Mouse (Mus musculus) granulocyte monocyte progenitor cell, adult 5-6 weeks (primary cell): ENCODE measurements around the gene Cep135. TPM values are rescaled to one million over a fixed set of nuclear protein-coding genes. Genes with fewer than 3 reads are reported as not detected.

ENCODE experiments used
- ATAC-seq: replicated peaks from 2 replicates; pipeline ENCODE4 v1.8.0; 2016; ENCODE audit warnings: mild to moderate bottlenecking, moderate TSS enrichment, inconsistent platforms; ENCODE audit not compliant: poor library complexity, severe bottlenecking
- total RNA-seq, 2 experiments: library from RNA; stranded (forward) in 1 of 2; stranded (reverse) in 1 of 2; fragments of 200-712, 200-1000 nt in 1 of 2; fragments of >200 nt in 1 of 2; fragmentation: Nextera tagmentation in 1 of 2; gene quantifications; 2 replicates each; pipeline ENCODE4 v1.2.3; 2014 to 2017

Cep135 gene
- total RNA-seq, 2 experiments from 2014 or later = 5.8 to 12.5 TPM

DNA sequence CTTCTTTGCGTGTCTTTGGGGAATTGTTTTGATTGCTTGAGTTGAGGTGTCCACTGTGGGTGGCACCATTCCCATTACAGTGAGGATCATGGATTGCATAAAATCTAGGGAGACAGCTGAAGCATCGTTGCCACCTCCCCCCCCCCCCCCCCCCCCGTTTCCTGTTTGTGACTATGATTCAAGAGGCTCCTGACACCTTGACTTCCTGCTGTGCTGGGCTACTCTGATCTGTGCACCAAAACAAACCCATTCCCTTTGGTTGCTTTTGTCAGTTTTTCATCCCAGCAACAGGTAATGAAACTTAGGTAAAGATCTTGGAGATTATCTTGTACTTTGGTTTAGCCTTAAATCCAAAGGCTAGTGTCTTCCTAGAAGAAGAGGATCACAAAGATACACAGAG lies 92.5 kb downstream of the Cep135 start:
- no peak for ATAC-seq

- ATAC-seq = no peak
Measured at GRCm38 (mm10) chr5:76681895-76682656, 93.6 kb downstream of the Cep135 start.

DNA sequence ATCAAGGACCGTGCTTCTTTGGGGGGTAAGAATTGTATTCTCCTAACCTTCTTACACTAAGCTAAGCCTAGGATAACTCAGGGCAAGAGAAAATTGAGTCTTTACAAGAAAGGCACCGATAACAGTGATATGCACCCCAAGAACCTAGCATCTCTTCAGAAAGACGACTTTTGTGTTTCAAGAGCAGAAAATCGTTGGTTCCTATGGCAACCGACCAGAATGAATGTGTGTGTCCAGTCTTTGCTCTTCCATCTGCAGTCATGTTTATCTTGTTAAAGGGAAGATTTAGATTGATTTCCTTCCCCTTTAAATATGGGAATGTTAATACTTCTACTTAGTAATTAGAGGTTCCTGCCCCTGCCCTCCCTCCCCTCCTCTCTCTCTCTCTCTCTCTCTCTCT lies 95.0 kb downstream of the Cep135 start:
- no peak for ATAC-seq

DNA sequence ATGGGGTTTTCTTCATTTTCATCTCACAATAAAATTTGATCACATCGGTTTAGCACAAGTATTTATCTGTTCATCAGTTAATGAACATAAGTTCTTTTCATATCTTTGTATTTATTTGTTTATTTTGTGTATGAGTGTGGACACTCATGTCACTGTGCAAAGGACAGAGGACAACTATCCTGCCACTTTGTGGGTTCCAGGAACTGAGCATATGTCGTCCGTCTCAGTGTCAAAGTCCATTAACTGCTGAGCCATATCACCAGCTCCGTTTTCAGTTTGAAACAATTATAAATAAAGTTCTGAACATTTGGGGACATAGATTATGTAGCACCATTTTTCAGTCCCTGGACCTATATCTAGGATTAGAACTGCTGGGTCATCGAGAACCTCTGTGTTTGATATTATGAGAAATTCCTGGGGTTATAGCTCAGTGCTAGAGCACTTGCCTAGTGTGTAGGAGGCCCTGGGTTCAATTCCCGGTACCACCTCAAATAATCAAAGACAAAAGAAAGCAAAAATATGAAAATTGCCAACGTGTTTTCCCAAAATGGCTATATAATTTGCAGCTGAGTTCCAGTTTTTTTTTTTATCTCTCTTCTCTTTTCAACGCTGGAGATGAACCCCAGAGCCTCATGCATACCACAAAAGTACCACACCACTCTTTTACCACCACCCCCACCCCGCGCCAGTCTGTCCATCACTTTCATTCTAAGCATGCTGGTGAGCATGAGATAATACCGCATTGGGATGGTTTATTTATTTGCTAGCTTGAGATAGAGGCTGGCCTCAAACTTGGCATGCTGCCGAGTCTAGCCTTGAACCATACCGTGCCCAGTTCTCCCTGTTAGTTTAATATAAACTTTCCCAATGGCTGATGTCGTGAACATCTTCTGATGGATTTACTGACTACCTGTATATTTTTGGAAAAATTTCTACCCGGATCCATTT lies 96.4 kb downstream of the Cep135 start:
- ATAC-seq = no peak

- no peak for ATAC-seq
Measured at GRCm38 (mm10) chr5:76687961-76688600, 99.6 kb downstream of the Cep135 start.

DNA sequence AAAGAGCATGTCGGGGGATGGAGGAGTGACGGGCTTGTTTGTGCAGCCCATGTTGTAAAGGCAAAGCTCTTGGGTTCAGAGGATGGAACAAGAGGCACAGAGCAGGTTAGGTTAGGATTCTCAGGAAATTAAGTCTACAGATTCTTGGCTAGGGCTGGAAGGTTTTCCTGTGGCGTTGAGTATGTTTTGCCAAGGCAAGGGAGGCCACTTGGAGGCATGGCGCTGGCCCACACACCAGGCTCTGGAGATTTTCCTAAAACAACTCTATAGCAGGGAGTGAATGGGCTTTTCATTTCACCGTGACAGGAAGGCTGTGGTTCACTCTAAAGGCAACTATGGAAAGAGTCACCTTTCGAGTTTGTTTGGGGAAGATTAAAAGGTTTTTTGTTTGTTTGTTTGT lies 100.1 kb downstream of the Cep135 start:
- ATAC-seq = no peak

- ATAC-seq = no peak
Measured at GRCm38 (mm10) chr5:76690177-76690593, 101.7 kb downstream of the Cep135 start.

DNA sequence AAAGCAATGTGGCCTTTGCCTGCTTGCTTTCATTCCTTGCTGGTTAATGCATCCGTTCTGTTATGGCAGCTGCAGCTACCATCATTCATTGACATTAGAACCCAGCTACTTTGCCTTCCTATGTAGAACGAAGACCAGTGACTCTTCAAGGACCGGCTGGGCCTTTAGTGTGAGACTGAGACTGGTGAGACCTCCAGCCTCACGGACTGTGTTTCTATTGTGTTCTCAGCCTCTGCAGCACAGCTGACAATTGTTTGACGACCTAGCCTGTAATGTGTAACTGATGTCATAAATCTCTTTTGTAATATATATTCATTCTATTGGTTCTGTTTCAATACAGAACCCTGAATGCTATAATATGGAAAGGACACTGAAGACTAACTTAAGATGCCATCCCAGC lies 102.8 kb downstream of the Cep135 start:
- no peak for ATAC-seq

GRCm38 (mm10) chr5:76691706-76692424 lies 103.4 kb downstream of the Cep135 start:
- no peak for ATAC-seq

Other genes with a start within 250 kb of the Cep135 start
- gene Nmu, start 224.9 kb upstream of the Cep135 start, total RNA-seq (2014; fragmentation: Nextera tagmentation) = not detected in 2 replicates
- gene Nmu, start 224.9 kb upstream of the Cep135 start, total RNA-seq (2017) = not detected in 2 replicates
- gene Gm7271, start 104.7 kb upstream of the Cep135 start, total RNA-seq (2014; fragmentation: Nextera tagmentation) = not detected in 2 replicates
- gene Gm7271, start 104.7 kb upstream of the Cep135 start, total RNA-seq (2017) = not detected in 2 replicates
- gene Exoc1, start 59.4 kb upstream of the Cep135 start, total RNA-seq (2014; fragmentation: Nextera tagmentation) = 40.9 and 87.9 TPM in 2 replicates
- 49.0 and 50.1 TPM in 2 replicates for gene Exoc1, start 59.4 kb upstream of the Cep135 start, total RNA-seq (2017)
- gene C530008M17Rik, start 67.8 kb downstream of the Cep135 start, total RNA-seq (2014; fragmentation: Nextera tagmentation) = 0.17 and 6.0 TPM in 2 replicates
- 0.10 and 0.52 TPM in 2 replicates for gene C530008M17Rik, start 67.8 kb downstream of the Cep135 start, total RNA-seq (2017)